ENCODE assay signal across 15 mouse cellular contexts in the genomic region with DNA sequence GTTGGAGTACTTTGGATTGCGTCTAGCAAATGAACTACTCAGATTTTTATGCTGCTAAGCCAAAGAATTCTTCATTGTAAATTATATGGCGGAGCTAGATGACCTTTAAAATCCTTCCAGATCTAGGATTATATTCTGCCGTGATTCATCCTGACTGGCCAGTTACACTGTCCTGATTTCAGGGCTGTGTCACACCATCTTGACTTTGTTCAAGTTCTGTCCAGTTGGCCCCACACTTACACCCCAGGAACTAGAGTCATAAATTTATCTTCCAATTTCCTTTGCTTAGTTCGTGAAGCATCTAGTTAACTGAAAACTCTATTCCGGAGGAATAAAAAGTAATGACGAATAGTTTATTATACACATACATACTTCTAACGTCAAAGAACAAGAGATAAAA.
"Had no signal": no experiment of that assay in that cellular context is flagged by ENCODE, and none has a peak within 500 bp of the region (broad histone marks: within the 10 kb centered on the region; RNA-seq: fewer than 3 reads in every experiment).

No protein-coding gene starts in this region.

- H3K9me3 ChIP-seq: intestine, embryonic 15.5 days; limb, embryonic 12.5 days; limb, embryonic 15.5 days; midbrain, embryonic 12.5 days; midbrain, embryonic 15.5 days; neural tube, embryonic 12.5 days had no signal

- H3K27ac ChIP-seq: intestine, embryonic 15.5 days; limb, embryonic 12.5 days; limb, embryonic 15.5 days; liver, embryonic 14.5 days; macrophage; midbrain, embryonic 12.5 days; midbrain, embryonic 15.5 days; neural tube, embryonic 12.5 days had no signal

- H3K36me3 ChIP-seq: intestine, embryonic 15.5 days; limb, embryonic 12.5 days; limb, embryonic 15.5 days; midbrain, embryonic 12.5 days; midbrain, embryonic 15.5 days; neural tube, embryonic 12.5 days had no signal

- DNase-seq: left cerebral cortex, postnatal 4 days; liver, postnatal 0 days; lung, embryonic 14.5 days; thymus, postnatal 25 days had no signal

- H3K27me3 ChIP-seq: intestine, embryonic 15.5 days; limb, embryonic 12.5 days; limb, embryonic 15.5 days; midbrain, embryonic 12.5 days; midbrain, embryonic 15.5 days; neural tube, embryonic 12.5 days had no signal

- H3K4me2 ChIP-seq: intestine, embryonic 15.5 days; limb, embryonic 12.5 days; limb, embryonic 15.5 days; liver, embryonic 11.5 days; lung, embryonic 14.5 days; midbrain, embryonic 12.5 days; midbrain, embryonic 15.5 days; neural tube, embryonic 12.5 days had no signal

- H3K4me1 ChIP-seq: intestine, embryonic 15.5 days; limb, embryonic 12.5 days; limb, embryonic 15.5 days; midbrain, embryonic 12.5 days; midbrain, embryonic 15.5 days; neural tube, embryonic 12.5 days had no signal

- H3K4me3 ChIP-seq: intestine, embryonic 15.5 days; limb, embryonic 12.5 days; limb, embryonic 15.5 days; midbrain, embryonic 12.5 days; midbrain, embryonic 15.5 days; neural tube, embryonic 12.5 days had no signal

- H3K9ac ChIP-seq: intestine, embryonic 15.5 days; limb, embryonic 12.5 days; limb, embryonic 15.5 days; liver, embryonic 14.5 days; liver, postnatal 0 days; lung, embryonic 14.5 days; midbrain, embryonic 12.5 days; midbrain, embryonic 15.5 days; neural tube, embryonic 12.5 days had no signal

- ATAC-seq: hindbrain, embryonic 16.5 days; intestine, embryonic 15.5 days; liver, postnatal 0 days; lung, postnatal 0 days; midbrain, embryonic 15.5 days had no signal
